Mouse (Mus musculus): ENCODE results near the gene Mical3.
A peak's percentile ranks its signal among the peaks of the same experiment; 100 is the strongest.

Gene Mical3

GRCm38 (mm10) chr6:121130773-121131172 is at the start of gene Mical3:
Mical3 (minus strand) TSS chr6:121130999.
- no peak for DNase-seq

- DNase-seq, result no peak
Measured at GRCm38 (mm10) chr6:121179846-121180245, 49.0 kb upstream of the Mical3 start.

- DNase-seq, result peak; percentile 81
Measured at GRCm38 (mm10) chr6:121178700-121179358, 48.0 kb upstream of the Mical3 start.

GRCm38 (mm10) chr6:121177118-121177708 is 46.4 kb upstream of the Mical3 start:
- no peak for DNase-seq

- no peak for DNase-seq
Measured at GRCm38 (mm10) chr6:121176731-121177098, 45.9 kb upstream of the Mical3 start.

- no peak for DNase-seq
Measured at GRCm38 (mm10) chr6:121176011-121176730, 45.4 kb upstream of the Mical3 start.

GRCm38 (mm10) chr6:121174761-121175160 is 44.0 kb upstream of the Mical3 start:
- DNase-seq, result no peak

GRCm38 (mm10) chr6:121173471-121173870 is 42.7 kb upstream of the Mical3 start:
- no peak for DNase-seq

GRCm38 (mm10) chr6:121171102-121171501 is 40.3 kb upstream of the Mical3 start:
- DNase-seq, result no peak

- DNase-seq, result no peak
Measured at GRCm38 (mm10) chr6:121167381-121167975, 36.7 kb upstream of the Mical3 start.

- DNase-seq, result peak; percentile 82
Measured at GRCm38 (mm10) chr6:121166098-121166552, 35.3 kb upstream of the Mical3 start.

GRCm38 (mm10) chr6:121162616-121163015 is 31.8 kb upstream of the Mical3 start:
- no peak for DNase-seq

GRCm38 (mm10) chr6:121160126-121160525 is 29.3 kb upstream of the Mical3 start:
- no peak for DNase-seq

- no peak for DNase-seq
Measured at GRCm38 (mm10) chr6:121159616-121160015, 28.8 kb upstream of the Mical3 start.

GRCm38 (mm10) chr6:121156030-121156429 is 25.2 kb upstream of the Mical3 start:
- no peak for DNase-seq

GRCm38 (mm10) chr6:121154451-121155300 is 23.9 kb upstream of the Mical3 start:
- DNase-seq, result no peak

GRCm38 (mm10) chr6:121153177-121153576 is 22.4 kb upstream of the Mical3 start:
- DNase-seq, result no peak

- DNase-seq, result peak; percentile 56
Measured at GRCm38 (mm10) chr6:121151732-121152131, 20.9 kb upstream of the Mical3 start.

GRCm38 (mm10) chr6:121150126-121150525 is 19.3 kb upstream of the Mical3 start:
- no peak for DNase-seq

GRCm38 (mm10) chr6:121149420-121149819 is 18.6 kb upstream of the Mical3 start:
- DNase-seq, result no peak

GRCm38 (mm10) chr6:121148360-121148759 is 17.6 kb upstream of the Mical3 start:
- DNase-seq, result no peak

GRCm38 (mm10) chr6:121146798-121147197 is 16.0 kb upstream of the Mical3 start:
- peak; percentile 44 for DNase-seq

- no peak for DNase-seq
Measured at GRCm38 (mm10) chr6:121145906-121146305, 15.1 kb upstream of the Mical3 start.

Measured in kidney, adult 9 months (tissue).